Mouse (Mus musculus) heart, adult 2 months (tissue): Measurements from ENCODE around the gene Plcb4.

Source experiments
- CTCF ChIP-seq: fragments of 200-600 bp; IDR thresholded peaks from 2 replicates; pipeline ENCODE4 v1.8.1; 2022; ENCODE audit warnings: antibody characterized with exemption, mild to moderate bottlenecking, moderate library complexity
- EP300 ChIP-seq: fragments of 200-500 bp; IDR thresholded peaks from 2 replicates; pipeline ENCODE4 v1.6.1; 2011; ENCODE audit warnings: low read depth, low read length, control low read depth; ENCODE audit not compliant: insufficient read depth
- POLR2A ChIP-seq: fragments of 200-500 bp; IDR thresholded peaks from 2 replicates; pipeline ENCODE4 v1.6.1; 2011; ENCODE audit warnings: mild to moderate bottlenecking, low read depth, low read length, control low read depth; ENCODE audit not compliant: insufficient read depth

DNA sequence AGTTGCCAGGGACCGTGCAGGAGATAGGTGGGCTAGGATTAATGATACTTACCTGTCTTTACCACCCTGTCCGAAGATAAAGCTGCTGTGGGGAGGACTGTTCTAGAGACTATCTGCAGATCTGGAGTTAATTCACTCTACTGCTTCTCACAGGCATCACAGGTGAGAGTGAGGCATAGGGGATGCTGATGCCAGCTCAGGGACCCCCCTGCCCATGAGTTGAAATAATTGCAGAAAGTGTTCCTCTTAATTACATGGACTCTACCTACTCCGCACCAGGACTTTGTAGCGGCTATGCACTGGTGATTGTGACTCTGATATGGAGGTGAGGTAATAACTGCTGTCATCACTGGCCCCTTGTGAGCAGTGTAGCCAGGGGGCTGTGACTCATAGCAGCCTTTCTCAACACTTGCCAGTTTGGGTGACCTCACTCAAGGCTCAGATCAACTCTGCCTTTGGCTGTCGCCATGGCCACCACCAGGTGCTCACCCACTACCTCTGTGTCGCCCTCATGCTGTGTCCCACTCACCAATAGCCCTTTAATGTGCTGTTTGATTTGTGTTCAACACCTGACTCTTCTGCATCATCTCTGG, 107.8 kb downstream of the Plcb4 start:
- no peak for TF ChIP-seq CTCF
- no peak for TF ChIP-seq EP300
- no peak for TF ChIP-seq POLR2A
